Mouse (Mus musculus) lung, adult 18-20 months (tissue): Measurements from ENCODE around the gene Bptf.
"Not testable (repeated sequence)": the region's sequence is repeated elsewhere in the genome, so short reads cannot be mapped to it uniquely, and the experiment has no call there.

Source experiments
- DNase-seq, 2 experiments: peaks; one replicate each; pipeline ENCODE4 v3.0.0; 2022; ENCODE audit warnings: mixed read lengths in 2 of 2

Bptf gene

DNA sequence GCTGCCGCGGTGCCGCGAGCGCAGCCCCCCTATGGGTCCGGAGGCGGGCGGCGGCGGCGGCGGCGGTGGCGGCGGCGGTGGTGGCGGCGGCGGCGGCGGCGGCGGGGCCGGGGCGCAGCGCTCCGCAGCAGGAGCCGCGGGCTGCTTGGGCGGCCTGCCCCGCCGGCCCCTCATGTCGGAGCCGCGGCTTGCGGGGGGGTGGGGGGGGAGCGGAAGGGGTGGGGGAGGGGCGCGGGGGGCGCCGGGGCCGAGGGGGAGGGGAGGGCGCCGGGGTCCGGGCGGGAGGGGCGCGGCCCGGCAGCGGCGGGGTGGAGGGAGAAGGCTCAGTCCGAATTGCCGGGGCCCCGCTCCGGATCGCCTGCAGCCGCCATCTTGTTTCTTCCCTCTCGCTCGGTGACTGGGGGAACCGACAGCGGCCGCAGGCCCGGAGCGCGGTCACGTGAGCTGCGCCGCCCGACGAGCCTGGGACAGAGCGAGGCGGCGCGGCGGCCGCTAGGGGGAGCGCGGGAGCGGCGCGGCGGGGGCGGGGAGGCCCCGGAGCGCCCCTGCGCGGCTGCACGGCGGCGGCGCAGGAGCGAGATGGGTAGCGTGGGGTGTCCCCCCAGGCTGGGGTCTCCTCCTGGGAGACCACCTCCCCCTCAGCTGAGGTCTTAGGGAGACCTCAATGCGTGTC, at the start of gene Bptf:
Gene Bptf, minus strand, starts transcription at position 379 of the 673 bp plus-strand sequence.
- DNase-seq = peak; percentile 89 to 92

DNA sequence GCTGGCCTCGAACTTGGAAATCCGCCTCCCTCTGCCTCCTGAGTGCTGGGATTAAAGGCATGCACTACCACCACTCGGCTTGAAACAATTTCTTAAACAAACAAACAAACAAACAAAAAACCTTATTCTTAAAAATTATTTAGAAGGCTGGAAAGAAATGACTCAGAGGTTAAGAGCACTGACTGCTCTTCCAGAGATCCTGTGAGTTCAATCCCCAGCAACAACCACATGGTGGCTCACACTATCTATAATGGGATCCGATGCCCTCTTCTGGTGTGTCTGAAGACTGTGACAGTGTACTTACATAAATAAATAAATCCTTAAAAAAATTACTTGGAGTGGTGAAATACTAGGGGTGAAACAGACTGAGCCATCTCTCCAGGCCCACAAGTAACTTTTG, 29.3 kb upstream of the Bptf start:
- DNase-seq = no peak

DNA sequence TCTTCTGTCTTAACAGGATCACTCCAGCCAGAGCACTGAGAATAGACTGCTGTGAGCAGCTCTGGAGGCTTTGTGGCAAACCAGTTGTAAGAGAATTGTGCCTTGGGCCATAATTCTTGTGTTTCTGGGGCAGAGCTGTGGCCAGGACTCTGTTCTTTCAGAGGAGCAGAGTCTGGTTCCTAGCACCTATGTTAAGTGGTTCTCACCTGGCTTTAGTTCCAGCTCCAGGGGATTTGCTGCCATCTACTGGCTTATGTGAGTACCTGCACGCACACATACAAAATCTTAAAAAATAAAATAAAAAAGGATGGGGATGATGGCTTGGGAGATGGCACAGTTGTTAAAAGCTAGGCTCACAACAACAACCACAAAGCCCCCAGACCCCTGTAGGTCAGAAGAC, 27.1 kb upstream of the Bptf start:
- DNase-seq = no peak

DNA sequence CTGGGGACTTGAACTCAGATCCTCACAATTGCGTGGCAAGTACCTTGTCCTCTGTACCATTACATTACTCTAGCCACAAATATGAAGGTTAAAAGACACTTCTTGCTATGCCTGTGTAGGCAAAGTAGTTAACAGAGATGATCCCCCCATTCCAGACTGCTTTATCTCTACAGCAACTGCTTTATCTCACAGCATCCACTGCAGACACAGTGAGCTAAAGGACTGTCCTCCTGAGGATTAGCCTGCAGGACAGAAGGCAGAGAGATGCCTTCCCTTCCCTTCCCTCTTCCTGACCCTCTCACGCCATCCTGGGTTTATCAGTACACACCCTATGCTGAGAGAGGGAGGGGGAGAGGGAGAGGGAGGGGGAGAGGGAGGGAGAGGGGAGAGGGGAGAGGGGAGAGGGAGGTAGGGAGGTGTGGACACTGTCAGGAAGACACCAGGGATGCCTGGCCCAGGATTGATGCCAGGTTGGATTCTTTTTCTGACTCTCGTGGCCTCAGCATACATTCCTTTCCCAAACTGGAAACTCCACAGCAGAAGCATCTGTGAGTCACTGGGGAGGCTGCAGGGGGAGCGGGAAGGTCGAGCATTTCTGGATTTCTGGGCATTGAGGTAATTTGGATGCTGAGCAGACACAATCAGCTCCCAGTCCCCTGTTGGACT, 25.2 kb upstream of the Bptf start:
- DNase-seq = peak in 1 of 2 experiments; percentile 4

GRCm38 (mm10) chr11:107155292-107155691, 23.4 kb upstream of the Bptf start:
- DNase-seq = no peak

DNA sequence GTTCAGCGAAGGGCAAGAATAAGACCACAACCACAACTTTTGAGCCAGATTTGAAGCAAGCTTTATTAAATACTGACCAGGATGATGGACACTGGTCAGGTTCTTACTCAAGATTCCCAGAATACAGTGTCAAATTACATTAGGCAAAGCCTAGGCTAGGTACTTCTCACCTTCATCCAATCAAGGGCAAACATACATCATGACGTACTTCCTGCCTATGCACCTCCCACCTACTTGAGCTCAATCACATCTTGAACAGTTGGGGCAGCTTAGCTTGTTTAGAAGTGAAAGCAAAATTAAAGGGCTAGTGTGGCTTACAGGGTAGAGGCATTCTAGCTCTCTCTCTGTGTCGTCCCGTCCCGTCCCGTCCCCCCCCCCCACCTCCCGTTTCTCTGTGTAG, 22.5 kb upstream of the Bptf start:
- no peak for DNase-seq

GRCm38 (mm10) chr11:107153645-107154044, 21.7 kb upstream of the Bptf start:
- DNase-seq = no peak

DNA sequence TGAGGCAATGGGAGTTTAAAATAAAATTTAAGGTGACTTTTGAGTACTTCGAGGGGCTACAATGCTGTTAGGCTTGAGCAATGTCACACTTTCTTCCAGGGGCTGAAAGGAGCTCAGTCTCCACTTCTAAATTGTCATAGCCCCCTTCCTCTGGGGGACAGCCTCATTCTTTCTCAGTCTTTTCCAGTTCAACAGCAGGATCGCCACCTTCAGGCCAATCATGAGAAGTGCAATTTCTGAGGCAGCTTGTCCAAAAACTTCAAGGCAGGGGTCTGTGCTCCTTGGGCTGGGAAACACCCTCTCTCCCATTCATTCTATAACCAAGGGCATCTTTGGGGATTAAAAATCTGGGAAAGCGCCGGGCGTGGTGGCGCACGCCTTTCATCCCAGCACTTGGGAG, 19.9 kb upstream of the Bptf start:
- DNase-seq = peak in 1 of 2 experiments; percentile 28

DNA sequence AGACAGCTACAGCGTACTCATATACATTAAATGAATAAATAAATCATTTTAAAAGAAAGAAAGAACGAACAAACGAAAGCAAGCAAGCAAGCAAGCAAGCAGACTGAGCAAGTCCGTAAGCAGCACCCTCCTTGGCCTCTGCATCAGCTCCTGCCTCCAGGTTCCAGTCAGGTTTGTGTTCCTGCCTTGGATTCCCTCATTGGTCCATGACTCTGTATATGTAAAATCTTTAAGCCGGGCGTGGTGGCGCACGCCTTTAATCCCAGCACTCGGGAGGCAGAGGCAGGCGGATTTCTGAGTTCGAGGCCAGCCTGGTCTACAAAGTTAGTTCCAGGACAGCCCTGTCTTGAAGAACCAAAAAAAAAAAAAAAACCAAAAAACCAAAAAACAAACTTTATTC, 12.0 kb upstream of the Bptf start:
- not testable (repeated sequence) for DNase-seq

DNA sequence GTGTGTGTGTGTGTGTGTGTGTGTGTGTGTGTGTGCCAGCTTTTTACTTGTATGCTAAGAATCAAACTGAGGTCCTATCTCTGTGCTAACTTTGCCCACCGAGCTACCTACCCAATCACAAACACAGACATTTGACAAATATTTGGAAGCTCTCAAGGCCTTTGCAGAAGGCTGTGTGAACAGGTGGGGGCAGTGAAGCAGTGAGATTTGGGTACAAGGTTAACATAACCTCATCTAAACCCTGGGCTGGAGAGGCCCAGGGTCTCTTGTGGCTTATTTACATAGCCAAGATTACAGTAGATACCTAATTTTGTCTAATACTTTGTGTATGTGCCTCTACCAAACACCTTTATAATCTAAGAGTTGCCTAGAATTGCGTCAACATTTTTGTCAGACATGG, 10.5 kb upstream of the Bptf start:
- no peak for DNase-seq

GRCm38 (mm10) chr11:107140756-107141155, 8.8 kb upstream of the Bptf start:
- no peak for DNase-seq

DNA sequence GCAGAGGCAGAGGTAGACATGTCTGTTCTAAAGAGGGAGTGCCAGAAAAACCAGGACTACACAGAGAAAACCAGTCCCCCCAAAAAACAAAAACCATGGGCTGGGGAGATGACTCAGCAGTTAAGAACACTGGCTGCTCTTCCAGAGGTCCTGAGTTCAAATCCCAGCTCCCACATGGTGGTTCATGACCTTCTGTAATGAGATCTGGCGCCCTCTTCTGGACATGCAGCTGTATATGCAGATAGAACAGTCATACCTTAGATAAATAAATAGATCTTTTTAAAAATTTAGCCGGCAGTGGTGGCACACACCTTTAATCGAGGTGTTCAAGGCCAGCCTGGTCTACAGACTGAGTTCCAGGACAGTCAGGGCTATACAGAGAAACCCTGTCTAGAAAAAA, 6.7 kb upstream of the Bptf start:
- DNase-seq = peak in 1 of 2 experiments; percentile 30

DNA sequence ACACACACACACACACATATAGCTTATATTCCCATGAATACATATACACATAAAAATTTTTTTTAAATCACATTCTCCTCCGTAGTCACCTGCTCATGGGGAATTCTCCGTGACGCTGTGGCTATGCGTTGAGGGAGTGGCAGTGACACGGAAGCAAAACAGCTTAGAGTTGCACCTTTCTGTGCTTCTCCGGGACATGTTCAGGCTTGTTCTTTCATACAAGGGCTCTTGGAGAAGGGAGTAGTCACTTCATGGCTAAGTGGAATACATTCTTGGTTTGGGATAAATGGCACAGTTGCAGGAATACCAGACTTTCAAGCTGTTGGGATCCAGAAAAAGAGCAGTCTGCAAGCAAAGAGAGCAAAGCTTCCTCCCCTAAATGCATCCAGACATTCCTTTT, 5.7 kb upstream of the Bptf start:
- DNase-seq = peak in 1 of 2 experiments; percentile 42

GRCm38 (mm10) chr11:107136458-107136857, 4.5 kb upstream of the Bptf start:
- DNase-seq = not testable (repeated sequence)

- DNase-seq = no peak
Observed at GRCm38 (mm10) chr11:107135741-107136140, 3.8 kb upstream of the Bptf start.

- peak in 1 of 2 experiments; percentile 21 for DNase-seq
Observed at GRCm38 (mm10) chr11:107132426-107132825, 499 bp upstream of the Bptf start.

GRCm38 (mm10) chr11:107130879-107131748, 813 bp downstream of the Bptf start:
- DNase-seq = peak; percentile 73 to 76

GRCm38 (mm10) chr11:107130221-107130788, 1.6 kb downstream of the Bptf start:
- DNase-seq = no peak

GRCm38 (mm10) chr11:107129641-107130040, 2.3 kb downstream of the Bptf start:
- DNase-seq = no peak

GRCm38 (mm10) chr11:107126716-107127115, 5.2 kb downstream of the Bptf start:
- not testable (repeated sequence) for DNase-seq

- no peak for DNase-seq
Observed at GRCm38 (mm10) chr11:107125011-107125410, 6.9 kb downstream of the Bptf start.

DNA sequence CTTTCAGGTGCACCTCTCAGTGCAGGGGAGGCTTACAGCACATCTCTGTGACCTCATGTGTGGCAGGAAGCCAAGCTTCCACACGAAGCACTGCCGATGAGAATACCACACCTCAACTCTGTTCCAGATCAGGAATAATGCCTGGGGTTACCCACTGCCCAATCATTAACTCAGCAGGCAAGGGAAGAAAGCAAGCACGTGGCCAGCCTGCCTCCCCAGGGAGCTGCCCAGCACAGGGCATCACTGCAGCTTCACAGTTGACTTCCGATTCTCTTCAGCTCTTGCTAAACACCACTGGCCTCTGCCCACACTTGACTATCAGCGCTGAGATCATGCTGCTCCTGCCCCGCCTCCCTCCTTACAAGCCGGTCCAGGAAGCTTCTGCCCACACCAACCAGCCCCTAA, 7.6 kb downstream of the Bptf start:
- peak; percentile 74 to 85 for DNase-seq

- DNase-seq = no peak
Observed at GRCm38 (mm10) chr11:107117789-107118188, 14.1 kb downstream of the Bptf start.
